Mouse (Mus musculus): ENCODE results near the gene Alox12b.

Gene Alox12b

GRCm38 (mm10) chr11:69172606-69173005 lies 15.8 kb downstream of the Alox12b start:
- DNase-seq (ENCODE audit: low spot score) = no peak

- DNase-seq (ENCODE audit: low spot score) = no peak
Observed at GRCm38 (mm10) chr11:69174722-69175121, 17.9 kb downstream of the Alox12b start.

GRCm38 (mm10) chr11:69178525-69178924 lies 21.7 kb downstream of the Alox12b start:
- DNase-seq (ENCODE audit: low spot score) = no peak

GRCm38 (mm10) chr11:69179512-69179911 lies 22.7 kb downstream of the Alox12b start:
- no peak for DNase-seq (ENCODE audit: low spot score)

- DNase-seq (ENCODE audit: low spot score) = no peak
Observed at GRCm38 (mm10) chr11:69180120-69180519, 23.3 kb downstream of the Alox12b start.

- no peak for DNase-seq (ENCODE audit: low spot score)
Observed at GRCm38 (mm10) chr11:69185031-69185430, 28.2 kb downstream of the Alox12b start.

GRCm38 (mm10) chr11:69185936-69186335 lies 29.1 kb downstream of the Alox12b start:
- DNase-seq (ENCODE audit: low spot score) = no peak

GRCm38 (mm10) chr11:69192840-69193239 lies 36.1 kb downstream of the Alox12b start:
- peak; percentile 21 for DNase-seq (ENCODE audit: low spot score)

- DNase-seq (ENCODE audit: low spot score) = no peak
Observed at GRCm38 (mm10) chr11:69196766-69197165, 40.0 kb downstream of the Alox12b start.

- DNase-seq (ENCODE audit: low spot score) = no peak
Observed at GRCm38 (mm10) chr11:69197194-69197593, 40.4 kb downstream of the Alox12b start.

- DNase-seq (ENCODE audit: low spot score) = no peak
Observed at GRCm38 (mm10) chr11:69197743-69198142, 41.0 kb downstream of the Alox12b start, which contains the start of gene Alox8. Alox8 (minus strand) TSS chr11:69197843.

- DNase-seq (ENCODE audit: low spot score) = no peak
Observed at GRCm38 (mm10) chr11:69199251-69199650, 42.5 kb downstream of the Alox12b start.

- no peak for DNase-seq (ENCODE audit: low spot score)
Observed at GRCm38 (mm10) chr11:69200231-69200630, 43.4 kb downstream of the Alox12b start.

- no peak for DNase-seq (ENCODE audit: low spot score)
Observed at GRCm38 (mm10) chr11:69202469-69203230, 45.9 kb downstream of the Alox12b start.

GRCm38 (mm10) chr11:69211431-69211830 lies 54.6 kb downstream of the Alox12b start:
- DNase-seq (ENCODE audit: low spot score) = no peak

- no peak for DNase-seq (ENCODE audit: low spot score)
Observed at GRCm38 (mm10) chr11:69217411-69217810, 60.6 kb downstream of the Alox12b start.

GRCm38 (mm10) chr11:69218661-69219060 lies 61.9 kb downstream of the Alox12b start:
- DNase-seq (ENCODE audit: low spot score) = no peak

Data from urinary bladder, postnatal 25 days (tissue).